Comparison of ENCODE assay signal across 14 mouse cellular contexts in the genomic region with DNA sequence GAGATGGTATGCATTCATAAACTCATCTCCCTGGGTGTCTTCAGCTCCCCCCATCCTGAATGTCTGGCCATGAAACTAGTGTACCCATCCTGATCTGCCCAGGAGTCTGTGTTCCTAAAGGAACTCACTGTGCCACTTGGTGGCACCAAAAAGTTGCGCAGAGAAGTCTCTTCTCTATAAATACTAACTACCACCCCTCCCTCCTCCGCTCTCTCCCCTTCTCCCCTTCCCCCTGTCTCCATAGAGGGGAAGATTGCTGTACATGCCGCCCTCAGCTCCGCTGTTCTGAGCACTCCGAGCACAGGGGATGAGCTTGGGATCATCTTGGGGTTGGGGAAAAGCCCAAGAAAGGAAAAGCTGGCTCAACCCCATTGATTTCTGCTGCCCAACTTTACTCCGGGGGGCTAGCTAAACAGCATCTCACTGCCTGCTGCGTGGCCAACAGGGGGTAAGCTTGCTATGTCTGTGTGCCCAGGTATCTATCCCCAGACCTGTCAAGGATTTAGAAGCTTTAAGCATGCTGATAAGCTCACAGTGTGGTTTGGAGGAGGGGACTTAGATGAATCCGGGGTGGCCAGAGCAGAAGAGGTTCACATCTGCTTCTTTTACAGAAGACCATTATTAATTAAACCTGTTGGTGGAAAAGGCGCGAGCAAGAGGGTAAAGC. TPM values are rescaled to one million over a fixed set of nuclear protein-coding genes. Genes with fewer than 3 reads are reported as not detected.
DNase-seq lines count a peak whose midpoint lies in the region; ATAC-seq and TF ChIP-seq lines count a peak whose summit lies in the region.
"Had no signal": no experiment of that assay in that cellular context is flagged by ENCODE, and none has a peak within 500 bp of the region (broad histone marks: within the 10 kb centered on the region; RNA-seq: fewer than 3 reads in every experiment).

No protein-coding gene starts in this region.

- TF ChIP-seq CTCF in olfactory bulb, adult 2 months (IDR thresholded peaks at IDR 0.05; ENCODE audit: insufficient read depth, low read depth, low read length) = no peak

- no peaks in the 10 kb centered on the region for H3K9me3 ChIP-seq in forebrain, embryonic 14.5 days (replicated peaks; ENCODE audit: control insufficient read depth, low read length)
- H3K9me3 ChIP-seq in forebrain, embryonic 10.5 days = no peaks in the 10 kb centered on the region
- H3K9me3 ChIP-seq: intestine, embryonic 15.5 days; limb, embryonic 15.5 days had no signal

- TF ChIP-seq POLR2A in olfactory bulb, adult 2 months (IDR thresholded peaks at IDR 0.05; ENCODE audit: insufficient read depth, low read depth, low read length) = peak; percentile 26; the same call in 1 of the 2 replicates

- 0 out of 2 replicates have a peak overlapping the region, but pooled peaks have one; percentile 8 for H3K9ac ChIP-seq in forebrain, embryonic 14.5 days (ENCODE audit: low read length)
- H3K9ac ChIP-seq: intestine, embryonic 15.5 days; limb, embryonic 15.5 days had no signal

- ATAC-seq in forebrain, embryonic 14.5 days = peak; percentile 20; the same call in 1 of the 2 replicates
- ATAC-seq in megakaryocyte, adult 5-6 weeks (ENCODE audit: poor library complexity, severe bottlenecking) = no peak
- ATAC-seq: intestine, embryonic 15.5 days; Patski had no signal

- H3K27me3 ChIP-seq in forebrain, embryonic 14.5 days (replicated peaks; ENCODE audit: control insufficient read depth, insufficient read depth, low read length) = no peaks in the 10 kb centered on the region; the same call in 1 of the 2 replicates
- peaks cover 45% of the 10 kb centered on the region for H3K27me3 ChIP-seq in forebrain, embryonic 10.5 days (ENCODE audit: poor library complexity, severe bottlenecking)

- peak; percentile 47 for DNase-seq in forebrain, embryonic 14.5 days (ENCODE audit: low spot score)
- no peak for DNase-seq in forebrain, embryonic 10.5 days (ENCODE audit: extremely low spot score, low spot score)
- peak; percentile 54 to 56 for DNase-seq in frontal cortex, postnatal 14 days (ENCODE audit: low spot score in 2 of 2)
- DNase-seq in left cerebral cortex, adult 18-20 months (ENCODE audit: low spot score in 2 of 2) = peak; percentile 56 to 71
- no peak for DNase-seq in retina, embryonic 14.5 days (ENCODE audit: low spot score)
- DNase-seq in gastrocnemius, adult 18-20 months (ENCODE audit: low spot score) = no peak
- DNase-seq: thymus, adult 18-20 months had no signal

- no peaks in the 10 kb centered on the region for H3K36me3 ChIP-seq in forebrain, embryonic 14.5 days (ENCODE audit: control insufficient read depth, insufficient read depth, low read length)
- no peaks in the 10 kb centered on the region for H3K36me3 ChIP-seq in forebrain, embryonic 10.5 days (replicated peaks)
- H3K36me3 ChIP-seq: intestine, embryonic 15.5 days; limb, embryonic 15.5 days had no signal

- WGBS in forebrain, embryonic 14.5 days = 8% methylated on average over 10 of the region's 10 CpGs
- WGBS in forebrain, embryonic 10.5 days = 11% methylated on average over 10 of the region's 10 CpGs
- WGBS in olfactory bulb, adult 2 months = 4% methylated on average over 10 of the region's 10 CpGs

- no peaks in the 10 kb centered on the region for H3K4me1 ChIP-seq in forebrain, embryonic 14.5 days (ENCODE audit: control insufficient read depth, insufficient read depth, low read length)
- peaks cover 9% of the 10 kb centered on the region for H3K4me1 ChIP-seq in forebrain, embryonic 10.5 days
- 0 out of 2 replicates have a peak, but pooled peaks cover 2% of the 10 kb centered on the region for H3K4me1 ChIP-seq in olfactory bulb, adult 2 months (ENCODE audit: control insufficient read depth, insufficient read depth, low read length)

- no peak overlapping the region for H3K27ac ChIP-seq in forebrain, embryonic 14.5 days (ENCODE audit: low read depth, low read length)
- H3K27ac ChIP-seq in forebrain, embryonic 10.5 days = no peak overlapping the region
- H3K27ac ChIP-seq in olfactory bulb, adult 2 months (ENCODE audit: insufficient read depth, low read depth, low read length) = peak overlapping the region; percentile 88
- H3K27ac ChIP-seq: intestine, embryonic 15.5 days; limb, embryonic 15.5 days had no signal

- H3K4me3 ChIP-seq in forebrain, embryonic 14.5 days (ENCODE audit: low read depth, low read length) = peak overlapping the region; percentile 17
- no peak overlapping the region for H3K4me3 ChIP-seq in forebrain, embryonic 10.5 days
- peak overlapping the region; percentile 72 for H3K4me3 ChIP-seq in olfactory bulb, adult 2 months (ENCODE audit: insufficient read depth, low read depth, low read length)
- H3K4me3 ChIP-seq: intestine, embryonic 15.5 days; limb, embryonic 15.5 days had no signal

- peak overlapping the region; percentile 19 for H3K4me2 ChIP-seq in forebrain, embryonic 14.5 days (ENCODE audit: low read length)
- H3K4me2 ChIP-seq: intestine, embryonic 15.5 days; limb, embryonic 15.5 days had no signal

RNA-seq across cellular contexts. Expression of a gene that starts 2.4 kb away (rescaled TPM):
- polyA plus RNA-seq in forebrain, embryonic 14.5 days (2014; fragmentation: Nextera tagmentation; extraction: Ambion mirVana) = 14.3 and 24.2 TPM in 2 replicates
- 0.07 TPM in 1 of 2 replicates, not detected in the other for polyA plus RNA-seq in forebrain, embryonic 10.5 days (2016; fragmentation: Nextera tagmentation; extraction: Ambion mirVana)
- 100 to 1,000 TPM; 184 to 189 TPM for total RNA-seq in left cerebral cortex, adult 18-20 months (2021)
- 56.8 TPM in 1 of 2 replicates, not detected in the other for polyA plus RNA-seq in olfactory bulb, adult 2 months (2012; ENCODE audit: insufficient read depth, insufficient read length, low replicate concordance, missing spikeins)
- not detected in 2 replicates for total RNA-seq in megakaryocyte, adult 5-6 weeks (2015)
- 0.04 TPM in 1 of 2 replicates, not detected in the other for total RNA-seq in megakaryocyte, adult 5-6 weeks (2017)
- total RNA-seq in gastrocnemius, adult 18-20 months (2021) = not detected
- total RNA-seq: granulocyte monocyte progenitor cell, adult 5-6 weeks had no signal
- polyA plus RNA-seq: C2C12, Patski had no signal

Comparison
In these comparisons a context has a peak if more than half of its experiments do, and no peak if none do; other contexts are left out.
1. DNase-seq: peak in forebrain, embryonic 14.5 days (single experiment), frontal cortex, postnatal 14 days (2 of 2) and left cerebral cortex, adult 18-20 months (2 of 2); none in forebrain, embryonic 10.5 days (single experiment), retina, embryonic 14.5 days (single experiment) and gastrocnemius, adult 18-20 months (single experiment).
2. RNA of a gene that starts 2.4 kb away (total RNA-seq): 184 to 189 TPM in left cerebral cortex, adult 18-20 months; 0.04 TPM in megakaryocyte, adult 5-6 weeks and not detected in gastrocnemius, adult 18-20 months; every median in the first group is over 100 times any median in the second.